Mouse (Mus musculus): ENCODE results near the gene Kantr. TPM values are rescaled to one million over a fixed set of nuclear protein-coding genes. Genes with fewer than 3 reads are reported as not detected.

The Kantr gene
- total RNA-seq, 4 experiments from 2014 or later = 1.2 to 4.0 (median 2.4) TPM

DNA sequence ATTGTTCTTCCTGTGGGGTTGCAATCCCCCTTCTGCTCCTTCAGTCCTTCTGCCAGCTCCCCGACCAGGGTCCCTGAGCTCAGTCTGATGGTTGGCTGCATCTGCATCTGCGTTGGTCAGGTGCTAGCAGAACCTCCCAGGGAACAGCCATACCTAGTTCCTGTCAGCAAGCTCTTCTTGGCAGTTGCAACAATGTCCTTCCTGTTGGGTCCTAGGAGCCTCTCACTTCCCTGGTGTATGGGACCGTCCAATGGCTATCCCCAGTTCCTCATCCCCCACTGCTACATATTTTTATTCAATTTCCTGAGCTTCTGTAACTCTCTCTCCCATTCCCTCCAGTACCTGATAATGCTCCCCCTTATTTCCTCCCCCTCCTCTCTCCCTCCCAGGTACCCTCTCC, 42.5 kb downstream of the Kantr start:
- no peak for DNase-seq (ENCODE audit: low spot score in 2 of 2)

DNA sequence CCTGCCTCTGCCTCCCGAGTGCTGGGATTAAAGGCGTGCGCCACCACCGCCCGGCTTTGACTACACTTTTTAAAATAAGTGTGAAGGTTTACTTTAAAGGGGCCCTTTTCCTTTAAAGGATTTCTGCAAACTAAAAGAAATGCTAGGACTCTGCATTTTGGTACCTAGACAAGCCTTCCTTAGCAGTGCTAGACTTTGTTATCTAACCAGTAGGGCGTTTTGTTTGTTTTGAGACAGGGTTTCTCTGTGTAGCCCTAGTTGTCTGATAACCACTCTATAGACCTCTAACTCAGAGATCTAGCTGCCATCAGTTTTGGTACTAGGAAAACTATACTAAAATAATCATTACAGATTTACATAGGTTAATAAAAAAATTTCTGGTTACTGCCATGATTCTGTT, 47.9 kb downstream of the Kantr start:
- no peak for DNase-seq (ENCODE audit: low spot score in 2 of 2)

DNA sequence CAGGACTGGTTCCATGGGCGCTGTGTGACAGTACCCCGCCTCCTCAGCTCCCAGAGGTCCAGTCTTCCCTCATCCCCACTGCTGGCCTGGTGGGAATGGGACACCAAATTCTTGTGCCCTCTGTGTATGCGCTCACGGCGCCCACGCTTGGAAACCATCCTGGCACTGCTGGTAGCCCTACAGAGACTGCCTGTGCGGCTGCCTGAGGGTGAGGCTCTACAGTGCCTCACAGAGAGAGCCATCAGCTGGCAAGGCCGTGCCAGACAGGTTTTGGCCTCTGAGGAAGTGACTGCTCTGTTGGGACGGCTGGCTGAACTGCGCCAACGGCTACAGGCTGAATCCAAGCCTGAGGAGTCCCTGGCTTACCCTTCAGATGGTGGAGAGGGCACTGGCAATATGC, 56.1 kb downstream of the Kantr start:
- DNase-seq (ENCODE audit: low spot score in 2 of 2) = no peak

Other genes with a start within 250 kb of the Kantr start
- gene Iqsec2, start 183.2 kb downstream of the Kantr start, total RNA-seq (2022) = 10 to 100 TPM; 13.0 to 24.4 (median 16.3) TPM
- gene Kdm5c, start 94.5 kb downstream of the Kantr start, total RNA-seq (2022) = 10 to 100 TPM; 17.0 to 30.6 (median 23.6) TPM
- gene Tspyl2, start 14.9 kb upstream of the Kantr start, total RNA-seq (2022) = 10 to 100 TPM in 3 of 4 experiments, 1 to 10 TPM in 1; 7.2 to 15.3 (median 12.2) TPM
- gene Gpr173, start 41.2 kb upstream of the Kantr start, total RNA-seq (2022) = under 1 TPM; 0.04 to 0.65 (median 0.24) TPM
- gene Cldn34a, start 235.8 kb upstream of the Kantr start, total RNA-seq (2022) = not detected